Mouse (Mus musculus): ENCODE data around the gene Defa17.
"Not testable (repeated sequence)": the region's sequence is repeated elsewhere in the genome, so short reads cannot be mapped to it uniquely, and the experiment has no call there.

Gene Defa17

GRCm38 (mm10) chr8:21655480-21655879 is at the start of gene Defa17:
Gene Defa17, plus strand, starts transcription at chr8:21655780.
- DNase-seq (ENCODE audit: low spot score in 2 of 2), result not testable (repeated sequence)

DNA sequence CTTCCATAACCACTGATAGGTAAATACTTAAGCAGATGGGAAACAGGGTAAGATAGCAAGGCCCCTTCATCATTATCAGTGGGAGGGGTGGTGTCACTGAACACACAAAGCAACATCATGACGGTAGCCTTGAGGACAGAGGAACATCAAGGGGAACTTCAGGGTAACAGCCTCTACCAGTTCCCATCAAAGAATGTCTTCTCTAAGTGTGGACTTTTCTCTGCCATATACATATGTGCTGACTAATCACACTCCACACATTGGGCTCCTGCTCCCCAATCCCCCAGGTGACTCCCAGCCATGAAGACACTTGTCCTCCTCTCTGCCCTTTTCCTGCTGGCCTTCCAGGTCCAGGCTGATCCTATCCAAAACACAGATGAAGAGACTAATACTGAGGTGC is 37.7 kb upstream of the Defa17 start, which contains the start of gene Defa26:
Defa26 (plus strand) TSS at position 301 of the 400 bp plus-strand sequence.
- DNase-seq (ENCODE audit: low spot score in 2 of 2), result not testable (repeated sequence)

- DNase-seq (ENCODE audit: low spot score in 2 of 2), result not testable (repeated sequence)
Observed at GRCm38 (mm10) chr8:21665497-21665896, 9.9 kb downstream of the Defa17 start, which contains the start of gene Defa34. Gene Defa34, plus strand, starts transcription at chr8:21665797.

GRCm38 (mm10) chr8:21703545-21703944 is 48.0 kb downstream of the Defa17 start, which contains the start of gene AY761184:
Gene AY761184, minus strand, starts transcription at chr8:21703645.
- DNase-seq (ENCODE audit: low spot score in 2 of 2), result not testable (repeated sequence)
